Mouse (Mus musculus) spleen, adult 12 weeks (tissue): ENCODE data around the gene Mical2.

Experiments
- DNase-seq: peaks from one replicate; pipeline ENCODE4 v3.0.0; 2022; ENCODE audit warnings: low spot score

Gene Mical2

GRCm38 (mm10) chr7:112241211-112241944 is 15.7 kb downstream of the Mical2 start:
- no peak for DNase-seq

GRCm38 (mm10) chr7:112241945-112242329 is 16.3 kb downstream of the Mical2 start:
- no peak for DNase-seq

GRCm38 (mm10) chr7:112242587-112242986 is 16.9 kb downstream of the Mical2 start:
- no peak for DNase-seq

DNA sequence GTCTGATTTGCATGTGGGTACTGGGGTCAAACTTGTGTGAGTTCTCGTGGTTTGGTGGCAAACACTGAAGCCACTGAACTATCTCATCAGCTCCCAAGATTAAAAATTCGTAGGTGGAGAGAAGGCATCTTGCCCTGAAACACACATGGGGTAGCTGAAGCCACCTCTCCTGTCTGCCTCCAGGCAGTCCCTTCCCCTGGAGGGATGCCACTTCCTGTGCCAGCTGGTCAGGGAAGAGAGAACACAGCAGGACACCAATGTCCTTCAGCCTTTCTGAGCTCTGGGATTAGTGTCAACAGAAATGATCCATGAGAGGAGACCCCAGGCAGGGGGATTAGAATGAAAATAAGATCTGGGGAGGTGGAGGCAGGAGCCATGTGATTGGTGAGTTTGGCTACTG is 18.4 kb downstream of the Mical2 start:
- DNase-seq = no peak

DNA sequence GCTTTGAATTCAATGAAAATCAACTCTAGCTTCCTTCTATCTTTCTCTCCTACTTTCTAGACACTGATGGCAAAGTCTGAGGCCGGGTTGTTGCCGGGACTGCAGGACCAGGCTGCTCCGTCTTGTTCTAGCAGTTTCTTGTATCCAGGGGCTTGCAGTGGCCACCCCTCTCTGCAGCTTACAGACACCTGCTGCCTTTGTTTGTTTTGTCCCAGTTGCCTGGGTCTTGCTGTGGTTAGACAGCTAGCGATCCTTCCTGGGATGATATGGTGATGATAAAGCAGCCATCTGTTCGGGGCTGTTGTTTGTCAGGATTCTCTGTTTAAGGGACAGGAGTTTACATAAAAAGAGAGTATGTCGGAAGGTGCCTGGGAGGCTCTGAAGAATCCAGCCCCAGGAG is 19.0 kb downstream of the Mical2 start:
- no peak for DNase-seq

DNA sequence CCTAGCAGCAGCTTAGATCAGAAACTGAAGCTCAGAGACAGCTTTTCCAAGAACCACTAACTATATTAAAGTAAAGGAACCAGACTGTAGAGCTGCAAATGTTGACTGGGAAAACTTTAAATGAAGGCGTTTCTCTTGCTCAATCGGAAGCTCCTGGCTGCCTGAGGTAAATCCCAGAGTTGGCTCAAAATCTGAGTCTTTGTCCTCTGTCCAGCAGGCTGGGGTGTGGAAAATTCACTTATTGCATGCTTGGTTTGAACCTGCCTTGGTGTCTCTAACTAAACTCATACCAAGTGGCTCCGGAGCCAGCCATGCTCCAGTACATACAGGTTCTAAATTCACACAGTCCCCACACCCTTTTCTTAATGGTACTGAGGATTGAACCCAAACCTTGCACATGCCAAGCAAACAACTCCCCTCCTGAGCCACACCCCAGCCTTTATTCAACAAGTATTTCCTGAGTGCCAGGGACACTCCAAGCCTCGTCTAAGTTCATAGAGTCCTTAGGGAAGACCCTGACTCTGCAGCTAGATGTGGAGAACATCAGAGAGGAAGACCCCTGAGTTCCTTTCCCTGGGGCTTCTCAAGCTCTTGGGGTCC is 20.3 kb downstream of the Mical2 start:
- DNase-seq = no peak

DNA sequence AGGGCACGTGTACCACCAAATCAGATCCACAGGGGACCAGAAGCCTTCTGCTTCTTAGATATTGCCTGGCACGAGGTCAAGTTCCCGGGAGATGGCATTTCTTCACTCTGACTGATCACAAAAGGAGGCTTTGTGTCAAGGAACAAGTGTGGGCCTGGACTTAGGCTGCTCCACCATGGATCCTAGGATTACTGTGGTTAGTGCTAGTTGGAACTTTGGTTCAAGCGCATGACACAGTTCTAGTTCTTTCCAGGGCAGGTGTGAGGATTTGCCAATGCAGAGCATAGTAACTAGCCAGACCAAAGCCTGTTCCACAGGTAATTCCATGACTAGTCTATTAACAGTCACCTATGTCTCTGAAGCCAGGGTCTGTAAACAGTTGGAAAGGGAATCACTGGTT is 20.8 kb downstream of the Mical2 start:
- no peak for DNase-seq

DNA sequence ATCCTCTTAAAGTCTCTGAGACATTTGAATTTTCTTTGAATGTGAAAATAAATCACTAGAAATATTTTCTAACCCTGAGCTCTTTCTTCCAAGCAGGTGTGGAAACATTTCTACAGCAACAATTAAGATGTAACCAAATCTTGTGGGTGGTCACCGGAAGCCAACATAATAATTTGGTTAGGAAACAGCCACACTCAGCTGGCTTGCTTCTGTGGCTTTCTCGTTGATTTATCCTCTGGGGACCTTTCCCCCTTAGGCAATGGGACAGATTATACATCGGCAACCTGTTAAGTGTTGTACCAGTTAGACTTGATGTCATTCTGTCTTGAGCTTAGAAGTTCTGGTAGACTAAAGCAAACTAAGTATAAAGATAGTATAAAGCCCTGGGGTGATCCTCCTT is 22.2 kb downstream of the Mical2 start:
- DNase-seq = no peak

- no peak for DNase-seq
Observed at GRCm38 (mm10) chr7:112249476-112249875, 23.8 kb downstream of the Mical2 start.

- DNase-seq = no peak
Observed at GRCm38 (mm10) chr7:112252065-112252464, 26.4 kb downstream of the Mical2 start.

- DNase-seq = no peak
Observed at GRCm38 (mm10) chr7:112254233-112254632, 28.6 kb downstream of the Mical2 start.

DNA sequence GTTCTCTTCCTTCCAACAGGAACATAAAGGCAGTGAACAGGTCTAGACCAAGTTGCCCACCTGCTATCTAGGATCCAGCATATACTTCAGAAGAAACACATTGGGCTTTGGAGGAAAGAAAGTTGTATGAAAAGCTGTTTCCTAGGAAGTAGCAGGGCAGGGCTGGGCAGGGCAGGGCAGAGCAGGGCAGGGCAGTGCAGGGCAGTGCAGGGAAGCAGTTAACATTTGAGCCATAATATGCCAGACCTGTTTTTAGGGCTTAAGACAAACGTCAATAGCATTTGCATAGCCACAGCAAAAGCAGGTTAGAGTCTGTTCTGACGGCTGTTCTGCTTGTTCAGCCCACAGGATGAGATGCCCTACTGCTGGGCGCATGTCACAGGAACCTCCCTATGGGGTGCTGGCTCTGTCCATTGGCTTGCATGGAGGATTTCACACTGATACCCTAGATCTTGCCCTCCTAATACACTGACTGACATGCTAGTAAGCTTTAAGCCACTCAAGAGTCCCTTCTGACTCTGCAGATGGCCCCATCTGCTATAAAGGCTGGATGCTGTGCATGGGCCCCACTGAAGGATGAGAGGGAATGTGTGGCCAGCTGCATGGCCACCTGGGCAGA is 29.7 kb downstream of the Mical2 start:
- DNase-seq = no peak

- no peak for DNase-seq
Observed at GRCm38 (mm10) chr7:112258338-112258903, 32.8 kb downstream of the Mical2 start.

GRCm38 (mm10) chr7:112259286-112259685 is 33.6 kb downstream of the Mical2 start:
- DNase-seq = no peak

DNA sequence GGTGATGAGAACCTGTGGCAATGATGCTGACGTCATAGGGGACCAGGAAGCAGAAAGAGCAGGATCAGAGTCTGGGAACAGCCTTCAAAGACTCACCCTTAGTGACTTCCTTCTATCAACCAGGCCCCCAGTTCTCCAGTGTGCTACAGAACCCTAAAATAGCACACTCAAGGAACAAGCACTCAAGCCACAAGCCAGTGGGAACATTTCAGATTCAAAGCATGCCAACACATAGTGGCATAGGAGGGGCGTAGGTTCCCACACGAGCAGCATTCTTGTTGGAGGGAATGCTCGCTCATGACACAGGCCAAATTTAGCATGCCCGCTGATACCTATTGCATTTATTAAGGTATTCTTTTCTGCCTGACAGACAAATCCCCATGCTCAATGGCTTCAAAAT is 35.5 kb downstream of the Mical2 start:
- no peak for DNase-seq

DNA sequence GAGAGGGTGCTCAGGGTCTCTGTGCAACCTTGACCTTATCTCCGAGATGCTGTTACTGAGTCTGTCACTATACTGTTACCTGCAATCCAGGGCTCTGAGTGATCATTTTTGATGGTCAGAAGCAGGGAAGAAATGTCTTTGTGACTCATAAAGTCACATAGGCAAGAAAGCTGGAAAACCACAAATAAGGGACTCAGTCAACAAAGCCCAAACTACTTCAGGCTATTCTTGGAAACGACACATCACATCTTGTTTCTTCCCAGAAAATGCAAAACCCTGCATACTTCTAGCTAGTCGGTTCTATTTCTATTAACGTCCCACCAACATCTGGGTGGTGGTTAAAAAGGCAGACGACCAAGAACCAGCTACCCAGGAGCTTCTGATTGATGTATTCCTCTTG is 41.6 kb downstream of the Mical2 start:
- DNase-seq = no peak

DNA sequence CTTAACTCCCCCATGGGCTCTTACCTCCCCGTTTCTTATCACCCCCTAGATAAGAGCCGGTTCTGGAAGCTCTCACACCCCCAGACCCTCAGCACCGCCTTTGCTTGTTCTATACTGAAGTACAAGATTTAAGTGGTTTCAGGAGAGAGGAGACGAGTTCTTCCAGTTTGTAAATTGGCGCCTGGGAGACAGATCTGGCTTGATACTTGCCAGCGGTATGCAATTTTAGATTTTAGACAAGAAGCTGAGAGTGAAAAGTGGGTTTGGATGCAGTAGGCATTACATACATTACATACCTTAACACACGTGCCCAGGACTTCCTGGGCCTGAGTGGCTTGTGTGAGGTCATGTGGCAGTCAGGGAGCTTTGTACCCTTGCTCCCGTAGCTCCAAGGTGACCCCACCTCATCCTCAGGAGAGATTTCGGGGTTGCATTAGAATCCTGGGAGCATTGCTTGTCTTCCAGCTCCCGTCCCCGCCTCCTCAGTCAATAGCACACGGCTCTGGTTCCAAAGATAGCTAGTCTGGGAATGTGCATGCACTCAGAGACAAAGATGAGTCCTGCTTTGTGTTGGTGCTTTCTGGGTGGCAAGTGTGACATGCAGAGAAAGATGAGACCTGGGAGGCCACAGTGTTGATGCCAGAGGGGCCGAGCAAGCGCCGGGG is 43.2 kb downstream of the Mical2 start:
- DNase-seq = no peak

- DNase-seq = no peak
Observed at GRCm38 (mm10) chr7:112270870-112271269, 45.2 kb downstream of the Mical2 start.

GRCm38 (mm10) chr7:112271627-112272026 is 46.0 kb downstream of the Mical2 start:
- DNase-seq = no peak

DNA sequence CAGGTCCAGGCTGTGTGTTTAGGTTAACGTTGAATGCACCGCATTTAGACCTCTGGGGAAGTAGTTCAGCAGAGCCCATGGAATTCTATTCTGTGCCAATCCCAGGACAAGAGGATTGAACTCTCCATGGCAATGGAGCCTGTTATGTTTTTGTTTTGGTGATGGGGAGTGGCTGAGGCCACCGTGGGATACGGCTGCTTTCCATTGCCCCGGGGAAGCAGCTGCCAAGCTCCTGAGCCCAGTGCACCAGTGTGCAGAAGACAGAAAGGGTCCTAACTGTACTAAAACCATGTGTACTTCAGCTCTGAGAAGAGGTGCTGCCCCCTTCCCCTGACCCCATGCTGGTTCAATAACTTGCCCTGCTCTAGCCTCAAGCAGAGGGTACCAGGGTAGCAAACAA is 47.0 kb downstream of the Mical2 start:
- DNase-seq = no peak

- no peak for DNase-seq
Observed at GRCm38 (mm10) chr7:112273451-112273850, 47.8 kb downstream of the Mical2 start.

DNA sequence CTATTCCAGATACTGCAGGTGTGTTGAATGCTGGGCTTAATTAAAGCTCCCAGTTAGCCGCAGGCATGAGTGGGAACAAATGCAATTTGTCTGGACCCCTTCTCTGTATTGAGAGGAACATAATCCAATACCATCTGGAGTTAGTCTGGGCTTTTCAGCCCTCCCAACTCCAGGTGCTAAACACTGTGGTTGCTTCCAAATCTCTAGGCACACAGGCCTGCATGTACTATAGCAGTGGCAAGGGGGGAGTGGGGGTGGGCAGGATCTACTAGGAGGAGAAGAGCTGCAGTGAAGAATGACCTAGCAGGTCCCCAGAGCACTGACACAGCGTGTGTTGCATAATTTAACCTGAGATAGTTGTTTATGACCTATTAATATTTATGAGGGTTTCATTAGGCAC is 49.0 kb downstream of the Mical2 start:
- no peak for DNase-seq

- DNase-seq = no peak
Observed at GRCm38 (mm10) chr7:112275093-112275492, 49.4 kb downstream of the Mical2 start.
